Mouse (Mus musculus) stomach, postnatal 0 days (tissue): ENCODE results near the gene Onecut1.

Experiments used
- CTCF ChIP-seq: IDR thresholded peaks from 2 replicates; pipeline ENCODE4 v1.5.1; 2016; ENCODE audit warnings: antibody characterized with exemption, low read depth, mild to moderate bottlenecking, moderate library complexity
- EP300 ChIP-seq: optimal IDR thresholded peaks from 2 replicates; pipeline ENCODE3; 2016; ENCODE audit warnings: antibody characterized with exemption

GRCm38 (mm10) chr9:74935289-74935688, 73.6 kb downstream of the Onecut1 start:
- no peak for TF ChIP-seq EP300
- TF ChIP-seq CTCF: no peak
